Mouse (Mus musculus): ENCODE measurements at regions not wholly inside any gene's neighbourhood (a gene's known extent, or its start where the extent isn't known, plus 50 kb on each side); places are given as distances from the start of the nearest gene placed in this dataset.
"Not testable (repeated sequence)": the region's sequence is repeated elsewhere in the genome, so short reads cannot be mapped to it uniquely, and the experiment has no call there.

DNA sequence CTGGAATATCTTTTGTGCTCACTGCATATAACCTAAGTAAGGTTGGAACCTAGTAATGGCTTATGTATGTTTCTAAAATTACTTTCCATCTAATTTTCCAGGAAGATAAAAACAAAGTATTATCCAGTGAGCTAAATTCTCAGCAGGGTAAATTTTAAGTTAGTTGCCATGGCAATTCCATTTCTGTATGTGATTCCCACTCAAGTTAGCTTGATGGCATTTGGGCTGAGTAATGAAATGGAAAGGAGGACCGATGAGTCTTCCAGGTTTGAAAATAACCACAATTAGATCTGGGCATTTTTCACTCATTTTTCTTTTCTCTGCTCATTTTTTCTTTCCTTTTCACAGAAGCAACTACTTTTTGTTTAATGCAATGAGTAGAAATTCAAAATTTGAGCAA, 398.4 kb upstream of the Gm10801 start:
- DNase-seq (ENCODE audit: low spot score): peak; percentile 23

DNA sequence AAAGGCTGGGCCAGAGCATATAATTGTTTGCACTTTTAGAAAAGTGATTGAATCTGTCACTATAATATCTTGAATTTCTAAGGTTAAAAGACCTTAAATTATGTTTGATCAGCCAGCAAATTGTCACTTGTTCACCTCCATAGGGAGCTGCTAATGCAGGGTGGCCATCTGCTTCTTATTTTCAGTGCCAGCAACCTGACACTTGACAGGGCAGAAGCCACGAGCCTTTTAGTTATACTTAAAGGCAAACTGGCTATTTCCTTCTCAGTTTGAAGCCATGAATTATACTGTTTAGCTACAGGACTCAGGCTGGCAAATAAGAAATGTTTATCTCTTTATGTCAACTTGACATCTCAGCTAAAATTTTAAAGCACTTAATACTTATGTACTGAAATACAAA, 392.5 kb upstream of the Gm10801 start:
- DNase-seq (ENCODE audit: low spot score): no peak

DNA sequence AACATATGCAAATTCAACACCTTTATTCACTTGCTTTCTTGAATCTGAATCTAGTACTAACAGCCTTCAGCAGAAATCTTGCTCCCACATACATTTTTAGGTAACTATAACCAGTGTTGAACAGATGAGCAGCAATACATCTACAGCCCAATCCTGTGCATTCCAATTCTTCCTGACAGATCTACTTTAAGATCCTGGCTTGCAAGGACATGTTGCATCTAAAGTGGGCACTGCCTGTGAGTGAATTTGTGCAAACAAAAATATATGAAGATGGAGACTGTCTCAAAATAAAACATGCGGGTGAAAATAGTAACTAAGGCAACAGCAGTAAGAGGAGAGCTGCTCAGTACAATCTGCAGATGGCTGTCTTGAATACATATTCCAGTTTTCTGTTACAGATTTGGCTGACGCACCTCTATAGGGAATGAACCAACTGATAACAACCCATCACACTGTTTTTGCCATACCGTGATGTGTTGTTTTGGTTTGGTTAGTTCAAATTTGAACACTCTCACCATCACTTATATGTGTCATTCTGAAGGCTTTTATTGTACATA, 375.2 kb upstream of the Gm10801 start:
- DNase-seq (ENCODE audit: low spot score): peak; percentile 49

DNA sequence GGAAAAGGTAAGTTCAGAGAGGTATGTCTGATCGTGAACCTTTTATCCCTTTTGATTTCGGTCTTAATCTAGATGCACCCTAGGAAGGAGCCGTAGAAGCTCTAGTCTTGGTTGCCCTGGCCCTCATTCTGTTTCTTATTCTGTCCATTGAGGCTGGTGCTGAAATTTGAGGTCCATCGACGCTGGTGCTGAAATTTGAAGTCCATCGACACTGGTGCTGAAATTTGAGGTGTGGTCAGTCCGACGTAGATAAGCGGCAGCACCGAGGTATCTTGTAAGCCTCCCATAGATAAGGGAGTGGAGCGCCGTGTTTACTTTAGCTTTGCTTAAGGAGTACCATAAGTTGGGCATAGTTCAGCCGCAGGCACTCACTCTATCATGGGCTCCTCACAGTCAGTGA, 332.0 kb upstream of the Gm10801 start:
- DNase-seq (ENCODE audit: low spot score): not testable (repeated sequence)

DNA sequence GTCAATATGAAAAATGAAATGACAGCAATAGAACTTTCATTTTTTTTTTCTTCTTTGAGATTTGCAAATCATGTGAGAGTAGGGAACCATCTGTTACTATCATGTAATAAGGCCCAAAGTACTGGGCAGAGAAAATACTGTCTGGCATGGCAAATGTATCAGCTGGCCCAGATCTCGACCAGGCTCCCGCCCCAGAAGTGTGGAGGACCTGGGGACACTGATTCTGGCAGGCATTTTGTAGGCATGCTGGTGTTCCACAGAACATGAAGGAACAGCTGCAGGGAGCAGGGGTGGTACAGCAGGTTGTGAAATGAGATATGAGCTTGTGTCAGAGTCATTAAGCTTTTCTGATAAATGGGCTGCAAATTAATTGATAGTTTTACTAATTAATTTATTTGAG, 307.8 kb upstream of the Gm10801 start:
- no peak for DNase-seq (ENCODE audit: low spot score)

DNA sequence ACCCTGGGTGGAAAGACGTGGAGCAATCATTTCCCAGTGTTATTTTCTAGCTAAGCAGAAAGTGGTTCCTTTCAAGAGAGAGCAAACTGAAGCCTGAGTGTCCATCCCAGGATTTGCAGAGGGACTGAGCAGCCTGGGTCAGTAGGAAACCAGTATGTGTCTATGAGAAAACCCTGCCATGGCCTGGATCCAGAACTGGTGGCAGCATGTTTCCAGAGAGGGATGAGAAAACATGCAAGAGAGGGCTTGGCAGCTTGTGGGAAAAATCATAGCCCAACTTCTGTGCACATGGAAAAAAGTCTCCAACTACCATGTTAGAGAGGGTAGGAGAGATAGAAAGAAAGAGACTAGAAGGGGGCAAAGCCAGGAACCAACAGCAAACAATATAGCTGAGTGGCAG, 282.8 kb upstream of the Gm10801 start:
- no peak for DNase-seq (ENCODE audit: low spot score)
